Mouse (Mus musculus): Measurements from ENCODE around the gene Mki67.

The Mki67 gene

DNA sequence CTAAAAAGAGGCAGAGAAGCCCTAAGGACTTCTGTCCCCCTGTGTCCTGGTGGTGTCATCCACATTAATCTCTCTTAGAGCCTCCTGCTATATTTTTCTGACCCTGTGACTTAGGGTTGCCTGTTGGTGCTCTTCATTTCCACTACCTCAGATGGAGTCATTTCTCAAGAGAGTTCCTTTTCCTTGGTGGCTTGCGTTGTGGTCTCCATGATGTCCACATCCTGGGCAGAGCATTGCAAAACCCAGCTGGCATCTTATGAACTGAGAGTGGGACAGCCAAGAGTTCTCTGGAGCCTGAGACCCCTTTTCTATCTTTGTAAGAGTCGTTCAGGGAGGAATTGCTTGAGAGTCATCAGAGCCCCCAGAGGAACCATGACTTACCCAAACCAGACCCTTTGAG, 49.8 kb downstream of the Mki67 start:
- no peak for DNase-seq (ENCODE audit: low spot score)

DNA sequence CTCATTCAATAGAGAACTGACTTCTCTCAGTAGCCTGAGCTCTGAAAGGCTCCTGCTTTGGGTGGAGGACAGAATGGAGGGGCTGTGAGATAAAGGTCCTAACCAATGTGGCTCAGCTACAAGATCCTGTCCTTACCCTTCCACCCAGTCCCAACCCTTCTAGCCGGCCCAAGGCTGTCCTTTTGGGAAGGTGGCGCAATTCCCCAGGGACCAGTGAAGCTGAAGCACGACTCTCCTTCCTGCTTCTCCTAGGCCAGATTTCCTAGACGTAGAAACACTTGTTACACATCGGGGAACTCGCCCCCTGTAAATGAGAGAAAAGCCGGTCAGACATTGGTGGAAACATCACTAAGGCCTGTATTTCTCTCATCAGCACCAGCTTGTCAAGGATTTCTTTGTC, 52.0 kb downstream of the Mki67 start:
- DNase-seq (ENCODE audit: low spot score) = no peak

DNA sequence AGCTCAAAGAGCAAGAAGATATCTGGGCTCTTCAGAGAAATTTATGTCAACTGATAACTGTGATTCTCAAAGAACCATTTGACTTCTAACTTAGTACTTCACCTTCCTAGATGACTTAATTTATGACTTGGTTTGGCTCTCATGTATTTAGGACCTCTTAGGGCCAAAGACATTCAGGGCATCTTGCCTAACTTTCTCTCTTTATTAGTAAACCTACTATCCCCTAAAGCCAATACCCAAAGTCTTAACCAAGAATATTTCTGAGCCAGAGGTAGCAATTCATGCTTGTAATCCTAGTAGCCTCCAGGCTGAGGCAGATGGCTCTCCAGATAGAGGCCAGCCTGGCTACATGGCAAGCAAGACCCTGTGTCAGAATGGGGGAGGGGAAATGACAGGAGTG, 55.8 kb downstream of the Mki67 start:
- no peak for DNase-seq (ENCODE audit: low spot score)

DNA sequence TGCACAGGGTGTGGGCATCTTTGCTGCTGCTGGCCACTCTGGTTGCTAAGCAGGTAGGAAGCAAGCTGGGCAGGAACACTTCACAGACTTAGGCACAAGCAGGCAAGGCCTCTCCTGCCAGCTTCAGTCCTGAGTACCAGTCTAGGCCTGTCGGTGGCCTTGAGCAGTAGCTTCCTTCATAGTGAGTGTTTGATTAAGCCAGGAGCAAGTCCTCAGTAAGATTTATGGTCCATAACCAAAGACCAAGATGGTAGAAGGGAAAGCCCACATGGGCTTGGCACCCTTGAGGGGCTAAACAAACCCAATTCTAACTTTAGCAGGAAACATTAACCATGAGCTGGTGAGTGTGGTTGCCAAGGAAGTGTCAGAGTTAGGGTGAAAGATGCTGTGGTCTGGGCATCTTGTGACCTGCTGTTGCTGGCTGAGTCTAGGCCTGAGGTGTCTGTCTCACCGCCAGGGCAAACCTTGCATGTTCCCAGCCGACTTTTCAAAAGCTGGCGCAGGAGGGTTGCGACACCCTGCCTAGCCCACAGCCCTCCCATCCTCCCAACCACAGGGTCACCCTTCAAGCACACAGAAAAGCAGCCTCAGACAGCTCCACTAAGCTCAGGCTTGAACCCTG, 56.7 kb downstream of the Mki67 start:
- no peak for DNase-seq (ENCODE audit: low spot score)

DNA sequence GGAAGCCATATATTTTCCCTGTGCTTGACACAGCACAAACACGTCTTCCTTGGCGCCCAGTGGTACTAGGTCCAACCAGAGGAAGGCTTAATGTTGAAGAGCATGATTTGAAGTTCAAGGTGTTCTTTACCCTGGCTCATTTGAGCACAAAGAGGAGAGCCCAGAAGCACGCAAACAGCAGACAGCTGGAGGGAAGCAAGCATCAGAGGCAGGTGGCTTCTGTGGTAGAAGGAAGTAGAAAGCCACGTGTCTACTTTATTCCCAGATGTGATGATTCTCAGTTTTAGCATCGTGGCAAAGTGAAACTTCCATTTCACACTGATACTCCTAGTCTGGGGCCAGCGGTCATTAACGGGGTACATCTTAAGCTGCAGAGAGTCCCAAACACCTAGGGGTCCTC, 58.0 kb downstream of the Mki67 start:
- no peak for DNase-seq (ENCODE audit: low spot score)

DNA sequence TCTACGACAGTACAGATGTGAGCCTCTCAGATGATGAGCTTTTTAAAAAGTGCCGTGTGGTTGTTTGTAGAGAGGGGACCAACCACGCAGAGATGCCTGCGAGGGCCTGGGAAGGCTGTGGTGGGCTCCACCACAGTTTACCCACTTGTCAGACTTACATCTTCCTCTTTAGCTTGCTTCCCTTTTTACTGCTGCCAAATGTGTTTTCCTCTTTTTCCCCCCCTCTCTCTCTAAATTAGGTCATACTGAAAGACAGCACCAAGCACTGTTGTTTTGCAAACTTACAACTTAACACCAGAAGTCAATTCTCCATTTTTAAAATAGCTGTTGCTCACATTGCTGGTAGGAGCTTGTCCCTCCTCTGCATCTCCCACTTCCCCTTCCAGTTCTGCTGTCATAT, 61.0 kb downstream of the Mki67 start:
- DNase-seq (ENCODE audit: low spot score) = no peak

DNA sequence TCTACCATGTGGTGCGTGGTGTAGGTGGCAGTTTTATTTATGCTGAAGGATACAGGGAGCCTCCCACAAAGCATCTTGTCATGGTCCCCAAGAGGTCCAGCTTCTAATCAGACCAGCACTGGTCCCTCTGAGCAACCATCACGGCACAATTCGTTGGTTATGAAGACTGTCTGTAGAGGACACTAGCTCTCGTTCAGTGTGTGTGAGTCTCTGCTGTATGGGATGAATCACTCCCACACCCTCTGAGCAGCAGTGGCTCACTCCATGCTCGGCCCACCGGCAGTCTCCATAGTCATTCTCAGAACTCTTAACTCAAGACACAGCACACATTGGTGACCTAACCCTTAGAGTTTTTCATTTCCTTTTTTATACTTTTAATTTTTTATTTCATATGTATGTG, 61.9 kb downstream of the Mki67 start:
- DNase-seq (ENCODE audit: low spot score) = no peak

DNA sequence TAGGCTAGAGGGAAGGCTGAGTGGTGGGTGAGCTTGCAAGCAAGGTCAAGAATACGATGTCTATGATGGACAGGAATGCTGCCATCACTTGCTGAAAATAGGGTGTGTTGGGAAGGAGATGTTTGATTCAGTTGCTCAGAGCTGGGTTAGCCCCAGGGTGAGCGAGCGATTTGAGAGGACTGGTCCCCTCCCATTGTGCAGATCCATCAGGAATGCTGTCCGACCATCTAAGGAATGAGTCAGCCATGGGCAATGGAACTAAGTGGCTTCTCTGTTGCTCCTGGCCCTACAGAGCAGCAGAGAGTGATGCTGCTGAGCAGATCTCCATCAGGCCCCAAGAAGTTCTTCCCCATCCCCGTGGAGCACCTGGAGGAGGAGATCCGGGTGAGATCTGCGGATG, 62.6 kb downstream of the Mki67 start:
- DNase-seq (ENCODE audit: low spot score) = no peak

DNA sequence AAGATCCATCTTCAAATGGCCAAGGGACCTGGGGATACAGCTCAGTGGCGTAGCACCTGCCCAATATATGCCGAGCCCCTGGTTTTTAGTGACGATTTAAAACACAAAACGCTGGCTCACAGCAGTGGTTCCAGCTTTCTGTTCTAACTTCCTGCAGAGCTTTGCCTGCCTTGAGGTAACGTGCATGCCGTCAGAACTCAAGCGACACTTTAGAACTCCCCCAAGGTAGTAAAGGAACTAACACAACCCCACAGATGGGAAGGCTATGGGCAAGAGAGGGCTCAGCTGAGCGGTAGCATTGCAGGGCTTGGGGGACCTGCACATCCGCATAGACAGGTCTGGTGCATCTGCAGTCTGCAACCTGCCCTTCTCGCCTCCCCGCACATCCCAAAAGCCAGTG, 63.4 kb downstream of the Mki67 start:
- no peak for DNase-seq (ENCODE audit: low spot score)

DNA sequence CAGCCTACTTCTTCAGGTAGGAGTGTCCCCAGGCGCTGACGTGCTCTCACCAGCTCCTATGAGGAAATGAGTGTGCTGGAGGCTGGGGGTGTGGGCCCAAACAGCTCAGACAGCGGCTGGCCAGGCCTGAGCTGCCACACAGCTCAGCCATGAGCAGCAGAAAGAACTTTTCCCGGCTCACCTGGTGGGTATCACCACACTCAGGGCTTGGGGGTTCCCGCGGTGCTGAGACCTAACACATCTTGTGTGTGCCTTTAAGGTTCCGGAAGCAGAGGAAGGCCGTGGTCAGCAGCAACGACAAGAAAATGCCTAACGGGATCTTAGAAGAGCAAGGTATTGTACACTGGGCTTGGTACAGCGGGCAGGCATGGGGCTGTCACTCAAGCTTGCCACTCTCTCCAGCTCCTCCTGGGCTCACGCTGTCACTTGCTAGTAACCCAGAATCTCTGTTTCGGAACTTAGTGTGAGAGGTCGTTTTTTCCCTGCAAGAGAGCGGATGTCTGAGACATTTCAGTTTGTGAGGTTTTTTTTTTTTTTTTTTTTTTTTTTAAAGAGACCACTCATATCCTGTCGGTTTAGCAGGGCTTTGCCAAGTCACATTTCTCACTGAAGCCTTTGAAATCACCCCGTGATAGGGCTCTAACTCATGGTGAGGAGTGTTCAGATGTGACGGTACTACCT, 64.2 kb downstream of the Mki67 start:
- no peak for DNase-seq (ENCODE audit: low spot score)

DNA sequence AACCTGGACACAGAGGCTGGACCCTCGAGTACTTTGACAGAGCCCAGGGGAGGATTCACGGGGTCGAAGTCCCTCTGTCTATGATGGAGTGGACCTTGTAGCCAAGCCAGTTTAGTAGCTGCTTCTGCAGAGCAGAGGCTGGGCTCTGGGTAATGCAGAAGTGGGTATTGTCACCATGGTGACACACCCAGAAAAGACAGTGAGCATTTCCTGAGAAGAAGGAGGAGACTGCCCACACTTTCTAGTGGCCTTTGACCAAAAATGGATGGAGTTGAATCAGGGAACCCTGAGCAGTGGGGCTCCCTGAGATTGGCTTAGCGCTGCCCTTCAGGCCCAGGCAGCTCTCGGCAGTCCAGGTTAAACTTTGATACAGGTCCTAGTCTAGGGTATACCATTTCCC, 66.1 kb downstream of the Mki67 start:
- DNase-seq (ENCODE audit: low spot score) = no peak

DNA sequence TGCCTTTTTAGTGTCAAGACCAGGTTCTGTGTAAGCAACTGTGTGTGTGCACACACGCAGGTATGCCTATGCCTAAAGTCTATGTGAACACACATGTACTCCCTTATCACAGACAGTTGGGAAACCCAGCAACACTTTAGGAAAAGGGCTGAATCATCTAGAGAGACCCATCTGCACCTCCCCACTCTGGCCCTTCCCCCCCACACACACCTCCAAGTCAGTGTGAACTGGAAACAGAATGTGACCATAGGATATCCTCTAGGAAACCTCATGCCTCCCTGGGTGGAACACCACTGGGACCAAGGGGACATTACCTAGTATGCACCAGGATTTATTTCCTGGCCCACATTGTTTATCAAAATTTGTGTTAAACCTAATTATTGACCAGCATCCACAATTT, 66.9 kb downstream of the Mki67 start:
- DNase-seq (ENCODE audit: low spot score) = no peak

DNA sequence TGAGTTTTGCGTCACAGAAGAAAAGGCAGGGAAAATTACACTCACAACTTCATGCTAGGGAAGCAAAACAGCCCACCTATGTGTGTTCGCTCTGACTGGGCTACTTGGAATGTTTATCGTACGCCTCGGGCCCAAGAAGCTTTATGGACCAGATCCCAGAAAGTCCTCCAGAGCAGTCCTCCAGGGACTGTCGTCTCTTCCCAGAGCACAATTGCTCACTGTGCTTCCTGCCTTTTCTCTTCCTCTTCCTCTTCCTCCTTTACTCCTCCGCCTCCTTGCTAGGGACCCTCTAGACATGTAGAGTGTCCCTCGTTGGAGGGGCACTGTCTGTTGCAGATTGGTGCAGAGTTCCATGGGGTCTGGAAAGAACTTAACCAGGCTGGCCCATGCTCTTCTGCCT, 67.3 kb downstream of the Mki67 start:
- no peak for DNase-seq (ENCODE audit: low spot score)

DNA sequence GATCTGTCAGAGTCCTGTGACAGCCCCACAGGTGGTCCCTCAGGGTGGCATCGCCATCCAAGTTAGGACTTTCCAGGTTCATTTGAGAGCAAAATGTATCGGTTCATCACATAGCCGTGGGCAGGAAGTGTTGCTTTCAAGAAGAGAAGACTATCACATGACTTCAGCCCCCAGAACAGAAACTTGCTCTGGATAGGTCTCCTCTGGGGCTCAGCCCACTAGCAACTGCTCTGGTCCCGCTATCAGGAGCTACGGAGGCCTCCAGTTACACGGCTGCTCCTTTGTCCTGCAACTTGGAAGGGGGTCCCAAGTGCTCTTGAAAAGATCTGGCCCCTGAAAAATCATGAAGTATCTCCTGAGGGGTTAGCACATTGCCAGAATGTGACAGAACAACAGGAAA, 69.2 kb downstream of the Mki67 start:
- no peak for DNase-seq (ENCODE audit: low spot score)

DNA sequence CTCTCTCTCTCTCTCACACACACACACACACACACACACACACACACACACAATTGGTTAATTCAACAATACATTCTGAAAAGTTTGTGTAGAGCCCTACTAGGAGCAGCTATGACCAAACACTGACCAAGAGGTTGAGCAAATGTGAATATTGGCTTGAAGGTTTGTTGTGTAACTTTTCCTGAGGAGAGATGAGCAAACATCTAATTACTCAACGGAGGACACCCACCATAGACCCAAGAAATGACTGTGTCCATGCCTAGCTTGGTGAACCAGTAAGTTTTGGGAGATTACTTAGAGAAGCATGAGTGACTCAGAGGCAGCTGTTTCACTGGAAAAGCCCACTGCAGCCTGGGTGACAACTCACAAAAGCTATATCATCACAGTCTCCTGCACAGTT, 71.7 kb downstream of the Mki67 start:
- no peak for DNase-seq (ENCODE audit: low spot score)

DNA sequence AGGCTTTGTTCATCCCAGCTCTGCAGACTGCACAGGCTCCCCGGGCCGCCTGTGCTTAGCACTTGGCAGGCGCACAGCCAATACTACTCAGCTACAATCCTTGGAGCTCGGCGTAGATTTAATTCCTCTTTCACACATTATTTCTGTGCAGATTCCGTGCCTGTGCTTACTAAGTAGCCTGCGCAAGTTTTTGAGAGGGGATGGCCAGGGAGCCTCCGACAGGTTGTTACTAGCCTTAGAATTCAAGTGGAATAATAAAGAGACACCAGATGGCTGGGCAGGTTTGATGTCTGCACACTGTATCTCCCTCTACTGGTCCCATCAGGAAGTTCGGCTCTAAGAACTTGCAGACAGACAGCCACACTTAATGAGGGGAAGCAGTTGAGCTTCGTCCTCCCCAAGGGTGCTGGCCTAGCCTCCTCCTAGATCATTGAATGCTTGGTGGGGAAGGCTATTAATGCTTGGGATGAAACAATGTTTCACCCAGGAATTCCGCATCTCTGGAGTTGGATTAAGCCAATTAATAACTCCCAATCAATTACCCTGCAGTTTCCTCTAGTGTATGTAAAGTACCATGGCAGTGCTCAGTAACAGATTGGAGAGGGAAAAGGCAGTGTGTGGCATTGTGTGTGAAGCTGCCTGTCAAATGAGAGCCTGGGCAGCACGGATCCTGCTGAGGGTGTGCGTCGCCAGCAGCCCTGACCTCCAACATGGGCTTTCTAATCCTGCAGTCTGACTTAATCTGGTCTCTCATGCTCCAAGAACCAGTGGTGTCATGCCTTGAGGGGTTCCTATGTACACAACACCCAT, 74.3 kb downstream of the Mki67 start:
- no peak for DNase-seq (ENCODE audit: low spot score)
